Mouse (Mus musculus): ENCODE data around the gene Arhgap40.

The Arhgap40 gene
- long read RNA-seq, experiment 1, result 0 reads
- long read RNA-seq, experiment 2, result 0 reads

DNA sequence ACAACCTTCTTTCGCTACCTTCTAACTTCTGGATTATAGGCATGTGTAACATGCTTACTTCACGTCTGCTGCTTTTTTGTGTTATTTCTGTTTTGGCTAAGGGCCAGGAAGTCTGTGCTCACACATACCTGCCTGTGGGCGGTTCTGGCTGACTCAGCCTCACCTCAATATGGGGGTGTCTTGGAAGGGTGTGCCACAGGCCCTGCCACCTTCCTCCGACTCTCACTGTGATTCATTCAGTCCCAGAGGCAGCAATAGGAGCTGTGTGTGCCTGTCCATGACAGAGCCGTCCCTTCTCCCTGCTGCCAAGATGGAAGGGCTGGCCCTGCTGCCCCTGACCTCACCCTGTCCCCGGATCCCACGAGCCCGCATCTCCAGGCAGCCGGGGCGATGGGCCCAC lies at the start of gene Arhgap40:
Arhgap40 (plus strand) TSS at position 269 of the 400 bp plus-strand sequence.
- intact Hi-C loops (cut with DNase I), result no loop called here

DNA sequence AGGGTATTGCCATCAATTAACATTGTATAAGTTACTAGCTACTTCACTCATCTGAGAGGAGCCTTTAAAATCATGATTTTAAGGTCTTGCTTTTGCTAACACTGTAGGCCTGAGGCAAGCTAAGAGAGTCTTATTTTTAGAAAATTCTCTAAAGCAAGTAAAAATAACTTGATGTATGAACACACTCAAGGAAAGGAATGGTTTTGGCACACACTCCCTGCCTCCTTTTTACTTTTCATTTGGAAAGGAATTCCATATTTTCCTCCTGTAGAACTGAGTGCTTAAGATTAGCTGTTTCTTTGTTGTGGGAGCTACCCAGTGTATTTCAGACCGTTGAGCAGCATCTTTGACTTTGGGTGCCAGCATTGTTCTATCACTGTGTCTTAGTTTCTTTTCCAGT lies 38.4 kb upstream of the Arhgap40 start:
- intact Hi-C loops (cut with DNase I), result no loop called here

DNA sequence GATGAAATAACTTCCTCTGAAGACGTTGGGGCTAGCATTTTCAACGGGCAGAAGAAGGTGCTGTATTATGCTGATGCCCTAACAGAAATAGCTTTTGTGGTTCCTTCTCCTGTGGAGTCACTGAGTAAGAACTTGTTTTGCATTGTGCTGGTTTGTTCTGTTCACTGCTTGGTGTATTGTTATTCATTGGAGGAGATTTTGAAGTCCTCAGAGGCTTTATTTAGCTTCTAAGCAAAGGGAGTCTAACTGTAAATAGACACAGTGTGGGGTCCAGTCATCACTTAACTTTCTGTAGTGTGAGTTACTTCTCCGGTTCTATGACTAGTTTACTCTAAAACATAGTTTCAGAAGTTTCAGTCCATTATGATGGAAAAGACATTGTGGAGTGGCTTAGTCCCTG lies 35.0 kb upstream of the Arhgap40 start:
- intact Hi-C loops (cut with DNase I), result loop anchor here (5.0 kb wide), 1 partner anchor 40 kb away; no protein-coding TSS in a partner anchor

DNA sequence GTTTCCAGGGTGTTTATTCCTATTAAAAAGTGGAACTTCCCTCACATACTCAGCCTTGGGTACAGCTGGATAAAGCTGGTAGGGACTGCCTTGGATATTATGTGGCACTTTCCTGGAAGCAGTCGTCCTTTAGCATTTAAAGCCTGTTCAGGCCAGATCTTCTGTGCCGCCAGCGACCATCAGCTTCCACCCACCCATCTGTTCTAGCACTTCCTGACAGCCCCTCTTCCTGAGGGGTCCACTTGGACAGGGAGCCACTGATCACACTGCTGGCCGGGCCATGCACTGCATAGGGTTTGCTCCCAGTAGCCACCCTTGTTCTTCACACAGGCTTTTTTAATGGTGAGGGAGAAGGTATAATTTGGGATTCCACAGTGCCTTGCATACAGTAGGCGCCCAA lies 14.1 kb upstream of the Arhgap40 start:
- intact Hi-C loops (cut with DNase I), result no loop called here

DNA sequence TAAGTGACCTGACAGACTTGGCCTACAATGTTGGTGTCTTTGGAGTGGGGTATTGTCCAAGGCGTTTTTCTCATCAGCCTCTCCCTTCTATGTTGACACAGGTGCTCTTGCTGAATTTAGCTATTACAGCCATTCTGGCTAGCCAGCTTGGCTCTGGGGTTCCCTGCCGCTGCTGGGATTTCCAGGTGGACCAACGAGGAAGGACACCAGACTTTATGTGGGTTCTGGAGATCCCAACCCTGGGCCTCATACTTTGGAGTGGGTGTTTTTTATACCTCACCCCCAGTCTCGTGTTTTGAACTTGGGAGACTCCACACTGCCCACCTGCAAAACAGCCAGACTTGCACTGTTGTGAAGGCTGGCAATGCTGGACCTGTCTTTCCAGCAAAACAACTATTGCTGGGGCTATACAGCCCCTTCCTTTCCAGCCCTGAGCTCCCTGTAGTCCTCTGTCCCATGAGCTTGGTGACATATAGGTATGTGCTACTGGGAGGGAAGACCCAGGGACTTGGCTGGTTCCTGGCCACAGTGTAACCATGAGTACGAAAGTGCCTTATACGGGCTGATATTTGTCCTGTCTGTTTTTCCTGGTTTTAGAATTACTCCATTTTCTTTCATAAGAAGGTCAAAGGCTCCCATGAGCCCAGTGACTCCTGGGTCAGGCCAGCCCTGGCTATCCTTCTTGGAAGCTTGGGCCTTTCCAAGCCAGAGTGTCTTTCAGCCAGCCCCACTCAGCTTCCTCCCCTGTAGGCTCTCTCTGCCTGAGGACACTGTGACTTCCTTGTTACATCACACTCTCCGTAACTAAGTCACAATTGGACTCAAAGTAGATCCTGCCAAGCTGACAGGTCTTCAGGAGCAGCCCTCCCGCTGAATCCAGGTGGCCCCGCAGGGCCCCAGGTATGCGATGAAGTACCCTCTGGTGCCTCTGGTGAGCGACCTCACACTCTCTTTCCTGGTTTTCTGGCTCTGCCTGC lies 10.5 kb upstream of the Arhgap40 start, which contains the start of gene Adig:
Adig (plus strand) TSS at position 777 of the 977 bp plus-strand sequence.
- intact Hi-C loops (cut with DNase I), result no loop called here

DNA sequence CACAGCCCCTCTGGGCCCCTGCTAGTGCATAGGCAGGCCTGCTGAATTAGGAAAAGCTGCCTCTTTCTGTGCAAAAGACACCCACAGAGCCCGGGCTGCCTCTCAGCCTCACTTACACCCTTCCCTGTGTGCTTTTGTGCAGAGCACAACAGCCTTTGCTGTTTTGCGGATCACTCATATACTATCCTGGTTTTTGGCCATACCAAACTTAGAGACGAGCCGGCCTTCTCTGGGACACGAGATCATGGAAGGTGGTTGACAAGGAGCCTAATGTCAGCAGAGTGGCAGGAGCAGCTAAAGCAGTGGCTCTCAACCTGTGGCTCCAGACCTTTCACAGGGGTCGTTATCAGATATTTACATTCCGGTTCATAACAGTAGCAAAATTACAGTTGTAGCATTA lies 9.4 kb upstream of the Arhgap40 start:
- intact Hi-C loops (cut with DNase I), result no loop called here

DNA sequence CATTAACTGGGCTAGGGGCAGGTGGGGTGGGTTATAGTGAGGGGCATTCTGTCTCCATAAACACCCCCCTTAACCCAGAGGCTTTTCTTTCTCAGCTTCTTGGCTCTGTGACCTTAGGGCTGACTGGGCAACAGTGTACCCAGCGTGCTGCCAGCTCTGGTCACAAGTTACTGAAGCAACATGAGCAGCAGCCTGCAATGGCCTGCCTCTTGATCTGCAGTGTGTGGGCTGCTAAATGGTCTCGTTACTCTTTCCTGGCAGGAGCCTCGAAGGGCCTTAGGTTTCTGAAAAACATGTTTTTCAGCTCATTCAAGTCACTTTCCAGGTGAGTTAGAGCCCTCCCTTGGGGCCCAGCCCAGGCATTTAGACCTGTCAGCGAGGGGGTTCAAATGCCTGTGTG lies 8.9 kb upstream of the Arhgap40 start:
- intact Hi-C loops (cut with DNase I), result no loop called here

DNA sequence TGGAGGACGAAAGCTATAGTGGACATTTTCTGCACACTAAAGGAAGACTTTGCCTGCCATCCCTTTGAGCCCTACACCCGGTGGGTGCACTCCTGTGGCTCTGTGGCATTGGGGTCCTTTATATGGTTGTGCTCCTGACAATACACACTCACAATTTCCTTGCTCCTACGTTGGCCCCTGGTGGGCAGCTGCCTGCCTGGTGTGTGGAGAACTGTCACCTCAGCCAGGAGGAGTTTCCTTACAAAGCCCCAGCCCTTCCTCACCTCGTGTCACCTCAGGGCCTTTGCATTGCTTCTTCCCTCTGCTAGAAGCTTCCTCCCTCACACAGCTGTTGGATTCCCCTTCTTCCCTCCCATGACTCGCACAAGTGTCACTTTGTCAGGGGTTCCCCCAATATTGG lies 6.1 kb upstream of the Arhgap40 start:
- intact Hi-C loops (cut with DNase I), result no loop called here

DNA sequence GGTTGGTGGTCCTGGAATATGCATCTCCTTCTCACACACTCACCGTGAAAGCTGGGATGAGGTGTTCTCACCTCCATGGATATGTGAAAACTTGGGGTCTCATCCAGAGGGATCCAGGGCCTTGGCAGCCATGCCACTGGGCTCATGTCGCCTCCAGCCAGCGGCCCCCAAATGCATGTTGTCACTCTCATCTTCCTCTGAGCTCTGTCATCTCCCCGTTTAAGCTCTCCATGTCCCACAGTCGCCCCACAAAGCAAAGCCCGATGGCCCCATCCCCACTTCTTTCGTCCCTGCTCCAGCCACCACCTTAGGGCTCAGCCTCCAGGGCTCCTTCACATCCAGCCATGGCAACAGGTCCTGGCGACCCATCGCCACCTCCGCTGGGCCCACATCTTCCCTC lies 5.5 kb upstream of the Arhgap40 start:
- intact Hi-C loops (cut with DNase I), result no loop called here

DNA sequence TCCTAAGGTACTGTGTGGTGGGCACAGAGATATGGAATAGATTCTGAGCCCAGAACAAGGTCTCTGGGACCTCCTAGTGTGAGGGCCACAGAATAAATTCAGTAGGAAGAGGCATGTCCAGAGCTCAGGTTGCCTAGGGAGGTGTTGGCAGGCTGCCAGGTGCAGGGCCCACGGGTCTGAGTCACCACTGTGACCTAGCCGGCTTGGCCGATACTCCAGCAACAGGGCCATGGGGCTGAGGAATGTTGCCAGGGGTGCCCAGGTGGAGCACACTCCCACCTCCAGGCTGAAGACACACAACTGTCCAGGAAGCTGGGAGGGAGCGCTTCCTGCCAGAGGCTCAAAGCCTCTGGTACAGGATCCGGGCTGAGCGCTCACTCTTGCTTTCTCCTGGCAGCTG lies 1.9 kb upstream of the Arhgap40 start:
- intact Hi-C loops (cut with DNase I), result no loop called here

DNA sequence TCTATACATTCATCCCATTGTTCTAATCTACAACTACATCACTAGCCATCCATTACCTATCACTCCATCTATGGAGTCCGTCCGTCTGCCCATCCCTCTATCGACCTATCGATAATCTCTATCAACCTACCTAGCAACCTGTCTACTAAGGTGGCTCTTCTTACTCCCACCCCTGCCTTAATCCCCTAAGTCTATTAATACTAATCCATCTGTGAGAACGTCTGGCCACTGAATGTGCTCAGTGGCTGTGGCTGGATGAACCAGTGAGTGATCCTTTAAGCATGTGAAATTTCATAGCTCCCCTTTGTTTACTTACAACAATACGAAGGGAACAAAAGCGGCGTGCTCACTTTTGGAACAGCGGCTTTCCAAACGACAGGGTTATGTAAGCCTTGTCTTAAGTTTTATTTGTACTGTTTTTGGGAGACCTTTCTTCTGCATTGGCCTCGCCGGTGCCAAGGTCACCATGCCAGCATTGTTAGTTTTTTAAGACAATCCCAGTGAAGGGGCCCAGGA lies 1.3 kb downstream of the Arhgap40 start:
- intact Hi-C loops (cut with DNase I), result no loop called here

DNA sequence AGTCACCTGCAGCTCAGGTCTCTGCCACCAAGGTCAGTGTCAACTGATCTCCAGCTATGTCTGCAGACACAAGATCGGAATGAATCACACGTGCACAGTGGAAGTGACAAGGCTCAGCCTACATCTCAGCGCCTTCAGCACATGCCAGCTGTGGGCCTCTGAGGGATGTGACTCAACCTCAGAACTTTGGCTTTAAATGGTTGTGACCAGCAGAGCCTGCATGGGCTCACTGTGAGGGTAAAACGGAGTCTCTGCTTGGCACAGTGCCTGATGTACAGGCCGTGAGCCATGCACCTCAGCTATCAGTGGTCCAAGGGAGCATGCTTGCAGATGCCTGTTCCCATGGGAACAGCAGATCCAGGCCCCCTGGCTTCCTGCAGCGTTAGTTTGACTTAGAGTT lies 6.0 kb downstream of the Arhgap40 start:
- intact Hi-C loops (cut with DNase I), result no loop called here

DNA sequence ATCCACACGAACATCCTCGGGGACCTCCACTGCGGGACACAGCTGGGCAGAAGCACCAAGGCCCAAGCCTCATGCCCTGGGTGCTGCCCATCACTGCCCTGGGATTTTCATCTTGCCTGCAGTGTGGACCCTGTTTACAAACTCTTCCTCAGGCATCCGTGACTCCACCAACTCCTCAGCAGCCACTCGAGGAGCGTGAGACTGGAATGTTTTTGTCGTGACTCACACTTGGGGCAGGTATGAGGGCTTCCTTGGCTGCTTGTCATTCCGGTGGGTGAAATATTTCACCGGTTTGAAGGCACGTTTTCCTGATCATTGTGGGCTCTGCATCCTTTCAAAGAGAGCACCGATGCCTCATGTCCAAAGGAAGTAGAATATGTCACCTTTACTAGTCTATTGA lies 6.5 kb downstream of the Arhgap40 start:
- intact Hi-C loops (cut with DNase I), result no loop called here

DNA sequence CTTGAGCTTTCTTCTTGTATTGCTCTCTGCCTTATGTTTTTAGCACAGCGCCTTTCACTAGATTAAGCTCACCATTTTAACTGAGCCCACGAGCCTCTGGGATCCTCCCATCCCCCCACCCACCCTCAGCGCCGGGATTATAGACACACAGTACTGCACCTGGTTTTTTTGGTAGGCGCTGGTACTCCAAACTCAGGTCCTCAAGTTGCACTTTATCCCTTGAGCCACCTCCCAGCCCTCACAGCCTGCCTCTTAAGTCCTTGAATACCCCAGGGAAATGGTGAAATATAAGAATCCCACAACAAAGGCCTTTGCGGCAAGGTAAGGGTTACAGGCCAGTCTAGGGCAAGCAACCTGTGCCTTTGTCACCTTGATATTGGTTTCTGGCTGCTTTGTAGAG lies 7.2 kb downstream of the Arhgap40 start:
- intact Hi-C loops (cut with DNase I), result no loop called here

DNA sequence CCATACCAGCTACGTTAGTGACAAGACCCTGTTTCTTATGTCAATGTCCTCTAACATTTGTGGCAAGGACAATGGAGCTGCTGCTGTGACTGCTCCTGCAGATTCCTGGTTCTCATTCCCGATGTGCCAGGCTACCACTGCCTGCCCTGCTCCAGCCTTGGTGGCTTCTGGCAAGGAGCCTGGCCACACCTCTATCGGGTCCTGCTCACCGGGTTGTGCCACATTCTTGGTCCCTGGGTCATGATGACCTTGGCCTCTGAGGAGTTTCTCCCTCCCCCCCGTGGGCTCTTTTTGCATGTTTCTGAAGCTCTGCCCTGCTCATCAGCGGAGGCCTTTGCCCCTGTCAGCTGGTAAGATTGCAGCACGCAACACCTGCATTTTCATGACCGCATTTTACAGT lies 10.5 kb downstream of the Arhgap40 start:
- intact Hi-C loops (cut with DNase I), result no loop called here

DNA sequence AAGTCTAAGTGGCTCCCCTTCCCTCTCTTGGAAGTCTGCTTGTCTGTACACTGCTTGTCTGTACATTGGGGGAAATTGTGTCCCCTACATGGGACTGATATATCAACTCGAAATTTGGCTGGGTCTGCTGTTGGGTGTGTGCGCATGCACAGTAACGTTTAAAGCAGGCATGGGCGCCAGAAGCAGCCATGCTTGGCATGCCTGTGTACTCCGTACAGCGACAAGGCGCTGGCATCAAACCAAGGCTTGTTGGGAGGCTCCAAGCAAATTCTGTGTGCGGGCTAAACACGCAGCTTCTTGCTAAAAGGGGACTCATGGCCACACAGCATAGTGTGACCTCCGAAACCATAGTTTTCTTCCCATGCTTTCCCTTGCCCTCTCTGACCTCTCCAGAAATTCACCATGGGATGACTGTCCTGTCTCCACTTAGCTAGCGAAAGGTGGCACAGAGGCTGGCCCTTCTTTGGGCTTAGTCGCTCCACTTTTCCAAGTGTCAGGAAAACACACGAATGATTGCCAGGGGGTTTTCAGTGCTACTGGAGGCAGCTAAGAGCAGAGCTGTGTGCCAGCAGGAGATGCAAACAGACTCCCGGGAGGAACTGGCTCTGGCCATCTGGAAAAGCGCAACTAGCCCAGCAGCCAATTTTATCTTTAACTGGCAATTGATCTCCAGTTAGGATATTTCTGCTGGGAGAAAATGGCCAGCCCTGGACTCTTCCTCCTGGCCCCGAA lies 11.7 kb downstream of the Arhgap40 start:
- intact Hi-C loops (cut with DNase I), result no loop called here

DNA sequence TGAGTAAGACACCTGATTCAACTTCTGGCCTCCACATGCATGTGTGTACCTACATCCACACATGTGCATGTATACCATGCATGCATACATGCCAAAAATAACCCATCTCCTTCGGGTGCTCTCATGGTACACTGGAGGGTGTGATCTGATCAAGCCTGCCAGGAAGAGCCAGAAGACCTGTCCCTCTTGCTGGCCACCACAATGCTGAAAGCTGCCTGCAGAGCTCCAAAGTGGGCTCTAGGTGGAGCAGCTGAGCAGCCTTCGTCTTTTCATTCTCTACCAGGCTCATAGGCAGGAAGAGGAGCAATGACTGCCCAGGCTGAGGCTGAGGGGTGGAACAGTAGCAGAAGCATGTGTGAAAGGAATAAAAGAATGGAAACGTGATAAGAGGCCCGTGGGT lies 21.5 kb downstream of the Arhgap40 start:
- intact Hi-C loops (cut with DNase I), result no loop called here

DNA sequence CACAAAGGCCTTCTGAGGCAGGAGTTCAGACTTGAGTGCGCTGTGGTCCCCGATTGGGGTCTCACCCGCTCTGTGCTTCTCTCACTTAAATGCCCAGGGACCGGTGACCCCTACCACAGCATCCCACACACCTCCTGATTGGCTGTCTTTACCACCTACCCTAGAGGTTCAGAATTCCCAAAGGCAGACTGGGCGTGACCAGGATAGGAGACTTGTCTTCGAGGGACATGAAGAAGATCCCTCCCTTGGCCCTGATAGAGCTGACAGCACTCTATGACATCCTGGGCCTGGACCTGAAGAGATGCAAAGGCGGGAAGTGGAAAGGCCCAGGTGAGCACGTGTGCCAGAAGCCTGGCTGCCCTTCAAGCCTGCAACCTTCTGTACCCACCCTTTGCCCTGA lies 22.0 kb downstream of the Arhgap40 start:
- intact Hi-C loops (cut with DNase I), result no loop called here

DNA sequence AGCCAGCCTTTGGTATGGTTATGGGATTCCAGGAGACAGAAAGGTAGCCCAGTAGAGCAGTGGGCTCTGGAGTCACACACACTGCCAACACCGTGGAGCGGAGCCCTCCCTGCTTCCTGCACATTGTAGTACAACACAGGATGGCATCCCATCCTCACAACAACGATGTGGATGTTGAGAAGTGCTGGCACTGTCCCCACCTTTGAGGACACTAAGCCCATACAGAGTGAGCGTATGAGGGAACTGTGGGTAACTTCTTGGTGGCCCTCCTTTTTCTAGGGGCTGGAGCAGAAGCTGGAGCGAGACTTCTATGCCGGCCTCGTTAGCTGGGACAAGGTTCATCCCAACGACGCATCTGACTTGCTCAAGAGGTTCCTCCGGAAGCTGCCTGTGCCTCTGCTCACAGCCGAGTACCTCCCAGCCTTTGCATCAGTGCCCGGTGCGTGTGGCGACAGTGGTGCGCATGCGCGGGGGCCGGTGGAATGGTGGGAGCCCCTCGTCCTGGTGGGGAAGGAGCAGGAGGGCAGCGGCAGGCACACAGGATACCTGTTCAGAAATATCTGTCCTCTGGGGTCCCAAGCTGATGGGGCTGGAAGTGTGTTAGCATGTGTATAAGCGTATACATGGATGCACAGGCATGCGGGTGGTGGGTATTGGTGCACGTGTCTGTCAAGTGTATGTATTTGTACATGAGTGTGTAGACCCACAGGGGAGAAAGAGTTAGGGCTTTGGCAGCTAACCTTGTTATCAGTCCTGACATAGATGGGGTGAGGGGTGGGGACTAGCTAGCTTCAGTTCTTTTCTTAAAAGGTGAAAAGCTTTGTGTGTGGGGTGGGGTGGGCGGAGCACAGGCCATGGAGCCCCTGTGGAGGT lies 27.1 kb downstream of the Arhgap40 start:
- intact Hi-C loops (cut with DNase I), result loop anchor here (10.0 kb wide), 1 partner anchor 325 kb away; no protein-coding TSS in a partner anchor

DNA sequence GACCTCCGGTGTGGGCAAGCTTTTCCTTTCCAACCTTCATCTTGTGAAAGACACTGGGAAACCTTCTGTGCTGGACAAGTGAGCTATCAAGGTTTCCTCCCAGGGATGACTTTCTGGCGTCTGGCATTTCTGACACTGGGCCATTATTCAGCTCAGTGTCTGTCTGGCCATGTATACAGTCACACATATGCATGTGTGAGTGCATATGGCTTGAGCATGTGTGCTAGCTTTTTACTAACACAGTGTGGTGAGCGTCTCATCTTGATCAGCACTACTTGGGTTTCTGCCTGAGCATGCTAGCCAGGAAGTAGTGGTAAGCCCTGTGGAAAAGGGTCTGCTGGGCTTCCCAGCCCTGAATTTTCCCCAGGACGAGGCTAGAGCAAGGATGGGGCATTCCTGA lies 28.7 kb downstream of the Arhgap40 start:
- intact Hi-C loops (cut with DNase I), result loop anchor here (10.0 kb wide), 1 partner anchor 324 kb away; no protein-coding TSS in a partner anchor

DNA sequence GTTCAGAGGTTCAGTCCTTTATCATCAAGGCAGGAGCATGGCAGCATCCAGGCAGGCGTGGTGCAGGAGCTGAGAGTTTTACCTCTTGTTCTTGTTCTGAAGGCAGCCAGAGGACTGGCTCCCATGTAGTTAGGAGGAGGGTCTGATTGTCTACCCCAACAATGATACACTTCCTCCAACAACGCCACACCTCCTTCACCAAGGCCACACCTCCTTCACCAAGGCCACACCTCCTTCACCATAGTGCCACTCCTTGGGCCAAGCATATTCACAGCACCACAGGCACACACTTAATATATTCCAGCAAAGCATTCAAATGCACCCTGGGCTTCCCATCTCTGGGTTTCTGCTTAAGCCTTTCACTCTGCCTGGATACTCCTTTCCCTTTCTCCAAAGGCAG lies 32.7 kb downstream of the Arhgap40 start:
- intact Hi-C loops (cut with DNase I), result loop anchor here (5.0 to 10.0 kb wide), 2 partner anchors 97 to 320 kb away; no protein-coding TSS in a partner anchor

Measured in adrenal gland (tissue).